Mouse (Mus musculus) thymus, postnatal 10 days (tissue): ENCODE measurements around the gene Nudcd3.

Source experiments
- DNase-seq, 2 experiments: peaks; one replicate each; pipeline ENCODE4 v3.0.0; 2021; ENCODE audit warnings: low spot score in 2 of 2

The Nudcd3 gene

DNA sequence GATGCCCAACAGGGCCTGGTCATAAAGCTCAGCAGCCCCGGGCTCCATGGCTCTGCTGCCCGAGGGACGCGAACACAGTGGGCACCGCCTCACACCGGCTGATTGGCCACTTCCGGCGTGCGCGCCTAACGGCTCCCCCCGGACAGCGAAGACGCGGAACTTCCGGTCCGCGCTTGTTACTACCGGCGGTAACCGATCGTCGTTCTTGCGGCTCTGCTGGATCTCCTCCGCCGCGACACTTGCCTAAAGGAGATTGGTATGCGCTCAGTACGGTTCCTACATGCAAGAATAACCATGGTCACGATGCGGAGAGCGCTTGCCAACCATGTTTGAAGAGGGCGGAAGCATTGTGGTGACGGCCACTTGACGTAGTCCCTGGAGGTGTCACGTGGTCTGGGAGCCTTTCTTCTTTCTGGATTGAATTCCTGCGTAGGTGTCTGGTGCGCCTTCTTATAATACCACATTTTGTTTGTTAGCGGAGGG lies at the start of gene Nudcd3:
Nudcd3 (minus strand) TSS at position 329 of the 483 bp plus-strand sequence.
- DNase-seq: peak; percentile 77 to 78

DNA sequence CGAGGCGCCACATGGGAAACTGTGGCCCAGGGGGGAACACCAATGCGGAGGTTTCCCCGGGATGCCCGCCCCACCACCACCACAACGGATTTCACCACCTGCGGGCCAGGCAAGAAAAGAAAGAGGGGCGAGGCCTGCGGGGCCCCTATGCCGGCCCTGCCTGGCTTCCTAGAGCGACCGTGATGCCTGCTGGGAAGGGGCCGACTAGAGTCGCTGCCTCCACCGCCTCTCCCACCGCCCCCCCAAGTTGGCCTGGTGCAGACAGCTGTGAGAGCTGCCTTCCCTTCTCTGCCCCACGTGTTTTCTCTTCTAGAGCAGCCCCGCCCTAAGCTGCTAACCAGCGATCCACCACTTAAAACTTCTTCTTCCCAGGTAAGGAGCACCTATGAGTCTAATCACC lies 44.5 kb upstream of the Nudcd3 start:
- no peak for DNase-seq

DNA sequence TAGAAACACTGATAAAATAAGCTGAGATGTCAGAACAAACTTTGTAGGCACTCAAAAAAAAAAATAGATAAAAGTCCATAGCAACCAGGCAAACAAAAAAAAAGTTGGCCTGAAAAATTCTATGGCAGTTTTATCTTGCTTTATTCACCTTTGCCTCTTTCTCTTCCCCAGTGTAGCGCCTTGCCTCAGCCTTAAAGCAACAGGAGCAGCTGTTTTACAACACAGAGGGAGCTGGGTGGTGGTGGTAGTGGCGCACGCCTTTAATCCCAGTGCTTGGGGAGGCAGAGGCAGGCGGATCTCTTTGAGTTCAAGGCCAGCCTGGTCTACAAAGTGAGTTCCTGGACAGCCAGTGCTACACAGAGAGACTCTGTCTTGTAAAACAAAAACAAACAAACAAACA lies 32.8 kb upstream of the Nudcd3 start:
- no peak for DNase-seq

DNA sequence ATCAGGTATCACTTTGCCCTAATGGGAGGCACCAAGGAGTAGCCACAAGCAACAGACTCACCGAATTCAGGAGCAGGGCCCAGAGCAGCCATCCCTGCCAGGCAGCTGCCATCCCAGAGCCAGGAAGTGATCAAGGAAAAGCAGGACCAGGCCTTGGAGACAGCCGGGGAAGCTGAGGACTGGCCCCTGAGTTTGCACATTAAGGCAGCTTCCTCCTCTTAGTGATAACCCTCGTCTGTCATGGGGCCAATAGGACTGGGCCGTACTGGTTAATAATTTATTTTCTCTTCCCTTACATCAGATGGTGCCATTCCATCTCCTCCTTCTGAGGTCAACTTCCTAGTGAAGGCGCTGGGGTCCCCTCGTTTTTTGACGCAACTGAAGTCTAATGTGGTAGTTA lies 29.8 kb upstream of the Nudcd3 start, which contains the start of gene Npc1l1:
Npc1l1 (minus strand) TSS at position 132 of the 400 bp plus-strand sequence.
- DNase-seq: no peak

DNA sequence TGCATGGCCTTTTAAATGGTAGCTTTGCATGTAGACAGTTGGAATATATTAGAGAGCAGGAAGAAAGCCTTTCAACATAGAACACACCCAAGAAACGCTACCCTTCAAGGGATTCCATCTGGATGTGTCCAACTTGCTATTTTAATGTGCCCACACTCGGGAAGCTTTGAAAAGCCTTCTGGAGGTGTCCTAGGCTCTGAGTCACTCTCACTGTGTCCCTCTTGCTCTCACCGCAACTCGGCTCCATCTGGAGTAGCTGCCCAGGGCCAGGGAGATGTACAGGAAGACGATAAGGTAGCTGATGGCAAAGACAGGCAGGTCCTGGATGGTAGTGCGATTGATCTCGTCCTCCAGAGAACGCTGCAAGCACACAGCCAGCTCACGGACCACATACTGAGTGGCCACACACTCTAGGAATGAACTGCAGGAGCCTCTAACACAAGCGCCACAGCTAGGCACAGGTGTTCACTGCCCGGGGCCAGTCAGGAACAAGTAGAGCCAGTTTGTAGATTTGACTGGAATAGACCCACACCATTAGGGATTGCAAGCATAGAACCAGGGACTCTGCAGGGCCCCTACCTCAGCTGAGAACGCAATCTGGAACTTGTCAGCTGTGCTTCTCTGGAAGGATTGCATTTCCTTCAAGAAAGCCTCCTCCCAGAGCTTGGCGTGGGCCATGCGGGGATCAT lies 24.5 kb upstream of the Nudcd3 start:
- no peak for DNase-seq

DNA sequence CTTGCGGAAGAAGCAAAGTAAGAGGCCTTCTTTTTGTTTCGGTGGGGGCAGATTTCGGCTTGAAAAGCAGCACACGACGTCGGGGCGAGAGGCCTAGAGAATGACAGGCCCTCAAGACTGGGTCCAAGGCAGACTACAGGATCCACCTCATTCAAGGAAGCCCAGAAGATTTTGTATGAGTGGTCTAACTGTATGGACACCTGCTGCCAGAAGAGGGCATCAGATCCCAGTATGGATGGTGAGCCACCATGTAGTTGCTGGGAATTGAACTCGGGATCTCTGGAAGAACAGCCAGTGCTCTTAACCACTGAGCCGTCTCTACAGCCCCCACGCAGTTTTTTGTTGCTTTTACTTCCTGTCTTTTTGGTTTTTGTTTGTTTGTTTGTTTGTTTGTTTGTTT lies 22.0 kb upstream of the Nudcd3 start:
- DNase-seq: no peak

DNA sequence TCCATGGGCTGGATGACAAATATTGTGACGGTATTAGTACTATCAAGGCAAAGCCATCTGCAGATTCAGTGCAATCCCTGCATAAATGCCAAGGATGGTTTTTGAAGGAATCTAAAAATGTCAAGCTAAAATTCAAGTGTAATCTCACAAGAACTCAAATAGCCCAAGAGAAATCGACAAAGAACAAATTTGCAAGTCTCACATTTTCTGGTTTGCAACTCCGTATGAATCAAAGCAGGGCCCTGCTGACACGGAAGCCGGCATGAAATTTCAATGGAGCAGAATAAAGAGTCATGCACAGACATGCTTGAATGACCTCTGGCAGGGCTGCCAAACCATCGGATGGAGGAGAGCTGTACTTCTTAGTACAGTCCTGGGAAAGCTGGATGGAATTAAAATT lies 19.8 kb upstream of the Nudcd3 start:
- DNase-seq: no peak

DNA sequence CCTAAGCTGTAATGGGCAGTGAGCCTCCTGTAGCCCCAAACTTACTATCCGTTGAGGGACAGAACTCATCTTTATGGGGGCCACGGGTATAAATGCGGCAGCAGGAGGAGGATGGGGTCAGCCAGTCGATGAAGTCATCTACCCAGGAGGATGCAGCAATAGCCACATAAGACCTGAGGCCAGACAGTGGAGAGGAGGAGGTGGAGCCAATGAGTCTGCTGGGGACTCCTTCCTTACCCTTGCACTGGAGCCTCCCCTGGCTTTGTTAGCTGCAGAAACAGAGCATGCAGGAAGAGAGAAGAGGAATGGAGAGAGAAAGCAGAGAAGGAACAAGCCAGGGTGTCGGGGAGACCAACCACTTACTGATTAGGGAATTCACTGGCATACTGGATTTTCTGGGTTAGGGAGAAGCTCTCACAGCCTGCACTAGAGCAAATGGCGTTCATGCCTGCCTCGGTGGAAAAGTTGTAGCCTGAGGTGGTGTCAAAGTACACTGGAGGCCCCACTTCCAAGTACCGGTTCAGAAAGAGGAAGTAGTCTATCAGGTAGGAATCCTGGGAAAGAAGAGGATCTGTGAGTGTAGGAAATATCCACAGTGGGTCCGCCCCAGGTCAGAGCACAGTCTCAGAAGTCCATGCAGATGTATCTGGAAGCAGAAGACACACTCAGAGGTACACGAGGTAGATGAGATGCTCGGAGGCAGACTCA lies 18.1 kb upstream of the Nudcd3 start:
- DNase-seq: no peak

DNA sequence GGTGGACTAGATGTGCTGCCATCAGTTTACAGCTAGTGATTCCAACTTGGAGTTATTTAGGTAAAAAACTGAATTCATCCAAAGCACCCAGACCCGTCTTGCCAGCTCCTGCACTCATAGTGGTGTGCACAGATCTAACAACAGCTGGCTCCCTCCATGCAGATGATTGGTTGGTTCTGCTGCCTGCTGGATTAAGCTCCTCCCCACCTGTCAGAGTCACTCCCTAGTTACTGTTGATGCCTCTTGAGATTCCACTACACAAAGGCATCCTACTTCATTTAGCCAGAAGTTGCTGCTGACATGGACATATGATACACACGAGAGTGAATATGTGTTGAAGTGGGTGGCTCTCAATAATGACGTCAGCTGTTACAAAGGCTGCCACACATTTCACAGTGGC lies 16.6 kb upstream of the Nudcd3 start:
- DNase-seq: no peak

DNA sequence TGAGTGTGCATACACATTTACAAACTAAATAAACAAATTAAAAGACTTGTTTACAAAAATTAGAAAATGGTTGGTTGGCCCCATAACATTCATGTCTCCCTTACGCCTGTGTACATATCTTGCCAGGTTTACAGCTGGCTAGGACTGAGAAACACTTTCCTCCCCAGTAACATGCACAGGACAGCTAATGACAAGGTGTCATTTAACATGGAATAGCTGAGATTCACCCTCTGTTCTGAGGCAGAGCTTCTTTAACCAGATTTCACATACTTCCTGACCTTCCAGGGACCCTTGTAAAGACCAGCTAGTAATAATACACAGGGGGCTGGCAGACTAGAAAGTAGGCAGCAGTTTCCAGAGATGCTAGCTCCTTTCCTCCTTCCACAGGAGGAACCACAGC lies 7.9 kb upstream of the Nudcd3 start:
- no peak for DNase-seq

DNA sequence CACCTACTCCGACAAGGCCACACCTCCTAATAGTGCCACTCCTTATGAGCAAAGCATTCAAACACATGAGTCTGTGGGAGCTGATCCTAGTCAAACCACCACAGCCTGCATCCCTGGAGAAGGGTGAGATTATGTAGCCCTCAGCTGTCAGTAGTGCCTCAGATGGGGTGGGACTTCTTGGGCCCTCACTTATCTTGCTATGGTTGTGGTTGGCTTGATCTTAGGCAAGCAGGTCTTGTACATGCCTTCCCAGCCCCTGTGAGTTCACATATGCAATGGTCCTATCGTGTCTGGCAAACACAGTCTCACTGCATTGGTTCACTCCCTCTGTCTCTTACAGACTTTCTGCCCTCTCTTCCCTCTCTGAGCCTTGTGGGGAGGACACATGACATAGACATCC lies 6.9 kb upstream of the Nudcd3 start:
- no peak for DNase-seq

DNA sequence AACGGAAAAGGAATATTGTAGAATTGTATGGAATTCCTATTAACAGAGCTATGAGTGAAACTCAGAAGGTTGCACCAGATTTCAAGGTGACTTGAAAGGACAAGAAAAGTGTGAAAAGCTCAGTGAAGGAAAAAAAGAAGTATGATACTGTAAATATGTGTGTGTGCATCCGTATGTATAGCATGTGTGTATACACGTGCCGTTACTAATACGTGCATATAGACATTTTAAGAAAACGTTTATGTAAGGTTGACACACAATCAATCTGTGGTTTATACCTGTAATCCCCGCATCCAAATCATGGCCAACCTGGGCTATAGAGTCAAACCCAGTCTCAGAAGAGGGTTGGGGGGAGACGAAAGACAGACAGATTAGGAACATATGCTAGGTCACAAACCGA lies 355 bp upstream of the Nudcd3 start:
- no peak for DNase-seq

DNA sequence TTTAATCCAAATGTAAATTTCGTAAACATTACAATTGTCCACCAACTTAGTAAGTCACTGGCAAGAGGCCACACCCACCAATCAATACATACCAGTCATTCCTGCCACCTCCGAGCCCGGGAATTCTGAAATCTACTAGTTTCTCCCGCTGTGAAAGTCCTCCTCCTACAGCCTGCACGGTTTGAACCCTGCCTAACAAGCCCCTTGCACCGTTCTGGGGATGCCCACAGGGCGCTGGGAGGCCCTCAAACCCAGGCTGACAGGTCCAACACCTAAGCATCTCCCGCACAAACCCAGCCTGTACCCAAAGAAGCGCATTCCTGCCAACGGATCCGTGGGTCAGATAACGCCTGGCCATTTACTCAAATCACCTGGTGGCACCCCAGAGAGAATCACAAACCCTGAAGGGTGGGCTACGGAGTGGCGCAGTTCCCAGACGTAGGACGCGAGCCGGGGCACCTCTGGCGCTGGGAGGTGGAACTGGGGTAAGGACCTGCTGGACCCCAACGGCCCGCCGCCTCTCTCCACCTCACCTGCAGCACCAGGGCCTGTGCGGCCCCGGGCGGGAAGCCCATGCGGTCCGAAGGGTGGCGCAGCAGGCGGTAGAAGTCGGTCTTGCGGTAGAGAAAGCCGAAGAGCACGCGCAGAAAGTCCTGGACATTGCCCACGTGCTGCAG lies 667 bp downstream of the Nudcd3 start, which contains the start of gene A730071L15Rik:
A730071L15Rik (plus strand) TSS at position 620 of the 677 bp plus-strand sequence.
- peak in 1 of 2 experiments; percentile 27 for DNase-seq

DNA sequence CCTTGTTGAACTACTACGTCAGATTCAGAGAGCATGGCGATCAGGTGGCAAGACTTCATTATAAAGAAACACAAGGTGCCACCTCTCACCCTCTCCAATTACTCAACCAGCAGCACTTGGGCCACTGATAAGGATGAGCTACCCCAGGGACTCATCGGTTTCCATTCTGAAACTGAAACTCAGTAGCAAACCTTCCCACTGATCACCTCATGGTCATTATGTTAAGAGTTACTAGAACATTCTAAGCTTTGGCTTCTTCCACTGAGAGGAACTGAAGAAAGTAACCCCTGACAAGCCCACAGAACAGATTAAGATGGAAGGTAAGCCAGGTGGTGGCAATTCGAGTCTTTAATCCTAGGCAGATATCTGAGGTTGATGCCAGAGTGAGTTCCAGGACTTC lies 1.8 kb downstream of the Nudcd3 start:
- no peak for DNase-seq

DNA sequence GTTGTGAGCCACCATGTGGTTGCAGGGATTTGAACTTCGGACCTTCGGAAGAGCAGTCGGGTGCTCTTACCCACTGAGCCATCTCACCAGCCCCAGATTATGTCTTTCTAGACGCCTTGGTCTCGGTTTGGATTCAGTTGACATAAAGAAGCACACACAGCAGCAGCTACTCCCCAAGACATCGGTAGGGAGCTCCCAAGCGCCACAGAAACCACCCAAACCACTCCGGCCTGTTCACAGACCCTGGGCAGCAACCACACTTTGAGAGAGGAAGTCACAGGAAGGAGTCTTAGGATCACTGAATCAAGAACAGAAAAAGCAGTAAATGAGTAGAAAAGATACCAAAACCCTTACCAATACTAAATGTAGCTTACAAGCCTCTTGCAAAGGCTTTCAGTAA lies 3.4 kb downstream of the Nudcd3 start:
- DNase-seq: no peak

DNA sequence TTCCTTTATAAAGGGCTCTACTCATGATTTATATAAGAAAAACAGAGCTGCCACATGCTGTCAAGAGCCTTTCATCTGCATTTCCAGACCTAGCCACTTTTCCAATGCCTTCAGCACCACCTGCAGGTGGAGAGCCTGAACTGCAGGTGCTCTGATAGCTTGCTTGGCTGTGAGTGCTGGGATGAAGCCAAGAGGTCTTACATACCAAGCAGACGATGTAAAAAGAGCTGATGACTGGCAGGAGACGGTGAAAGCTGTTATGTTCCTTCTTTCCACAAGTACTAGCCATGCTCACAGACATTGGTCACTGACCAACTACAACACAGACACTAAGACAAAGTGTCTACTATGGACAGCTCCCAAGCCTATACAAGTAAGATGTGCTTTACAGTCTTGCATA lies 12.3 kb downstream of the Nudcd3 start:
- peak; percentile 74 to 91 for DNase-seq

DNA sequence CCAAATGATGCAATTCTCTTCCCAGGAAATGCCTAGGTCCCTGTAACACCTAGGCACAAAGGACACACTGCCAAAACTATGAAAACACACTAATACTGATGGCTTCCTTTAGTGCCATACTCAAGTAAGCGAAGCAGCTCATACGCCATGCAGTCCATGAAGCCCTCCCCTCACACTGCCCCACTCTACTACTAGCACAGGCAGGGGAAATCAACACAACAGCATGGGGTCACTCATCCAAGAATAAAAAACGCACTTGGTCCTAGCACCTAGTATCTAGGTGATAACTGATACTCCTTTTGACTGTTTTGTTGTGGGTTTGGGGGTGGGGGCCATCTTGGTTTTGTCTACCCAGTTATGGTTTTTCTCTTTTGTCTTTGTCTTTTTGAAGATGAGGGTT lies 12.8 kb downstream of the Nudcd3 start:
- DNase-seq: no peak

DNA sequence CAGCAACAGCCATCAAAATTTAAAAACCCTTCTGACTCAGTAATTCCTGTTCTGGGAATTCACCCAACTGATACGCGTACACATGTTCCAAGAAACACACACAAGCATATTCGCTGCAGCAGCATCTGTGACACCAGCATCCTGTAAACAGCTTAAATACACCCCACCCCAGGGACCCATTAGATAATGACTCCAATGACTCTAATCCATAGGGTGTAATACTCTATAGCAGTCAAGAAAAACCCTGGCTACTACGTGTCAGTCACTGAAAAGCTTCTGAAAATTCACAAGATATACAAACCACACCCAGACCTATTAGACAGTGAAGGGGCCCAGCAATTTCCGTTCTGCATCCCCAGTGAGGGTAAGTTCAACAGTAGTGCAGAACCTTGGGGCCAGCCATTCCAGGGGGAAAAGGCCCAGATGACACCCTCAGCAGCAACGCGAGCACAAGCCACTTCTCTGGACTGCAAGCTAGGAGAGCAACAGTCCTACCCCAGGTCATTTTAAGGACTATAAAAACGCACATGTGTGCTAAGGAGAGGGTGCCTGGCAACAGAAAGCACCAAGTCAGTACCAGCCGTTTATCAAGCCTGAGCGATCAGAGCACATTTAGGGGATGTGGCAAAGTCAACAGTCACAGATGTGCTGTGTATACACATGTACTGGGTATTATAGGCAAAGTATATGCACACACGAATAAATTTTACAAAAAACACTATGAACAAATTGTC lies 15.8 kb downstream of the Nudcd3 start:
- peak; percentile 44 to 47 for DNase-seq

DNA sequence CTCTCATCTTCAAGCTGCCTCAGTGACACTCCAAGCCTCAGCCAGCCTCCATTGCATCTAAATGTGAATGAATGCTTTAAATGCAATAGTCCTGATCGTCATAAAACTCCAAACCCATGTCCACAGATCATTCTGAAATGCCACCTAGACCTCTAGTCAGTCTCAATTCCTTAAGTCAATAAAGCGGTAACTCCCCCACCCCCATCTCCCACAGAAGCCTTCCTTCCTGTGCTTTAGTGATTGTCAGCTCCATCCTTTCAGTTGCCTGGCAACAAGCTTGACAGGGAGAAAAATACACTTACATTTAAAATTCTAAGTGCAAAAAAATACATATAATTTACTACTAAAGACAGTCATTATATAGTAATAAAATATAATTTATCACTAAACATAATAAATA lies 17.0 kb downstream of the Nudcd3 start:
- DNase-seq: no peak

DNA sequence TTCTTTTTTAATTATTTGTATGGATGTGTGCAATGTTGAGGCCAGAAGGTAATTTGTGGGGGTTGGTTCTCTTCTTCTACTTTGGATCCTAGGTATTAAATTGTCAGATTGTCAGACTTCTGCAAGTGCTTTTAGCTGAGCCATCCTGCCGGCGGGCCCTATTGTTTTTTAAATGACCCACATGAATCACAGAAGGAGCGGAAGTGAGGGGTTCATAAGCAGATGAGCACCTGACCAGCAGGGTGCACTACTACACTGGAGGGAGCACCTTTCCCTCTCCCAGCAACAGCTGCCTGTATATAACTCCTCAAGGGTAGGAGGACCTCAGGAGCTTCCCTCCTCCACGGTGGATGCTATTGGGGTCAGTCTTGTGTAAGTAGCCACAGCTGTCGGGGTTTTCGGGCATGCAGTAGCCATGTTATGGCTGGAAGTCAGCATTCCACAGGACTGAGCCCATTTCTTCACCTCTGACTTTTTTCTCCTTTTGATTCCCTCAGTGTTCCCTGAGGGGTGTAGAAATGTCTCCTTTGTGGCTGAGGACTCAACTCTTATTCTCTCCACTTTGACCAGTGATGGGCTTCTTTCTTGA lies 19.3 kb downstream of the Nudcd3 start:
- peak; percentile 44 to 55 for DNase-seq

DNA sequence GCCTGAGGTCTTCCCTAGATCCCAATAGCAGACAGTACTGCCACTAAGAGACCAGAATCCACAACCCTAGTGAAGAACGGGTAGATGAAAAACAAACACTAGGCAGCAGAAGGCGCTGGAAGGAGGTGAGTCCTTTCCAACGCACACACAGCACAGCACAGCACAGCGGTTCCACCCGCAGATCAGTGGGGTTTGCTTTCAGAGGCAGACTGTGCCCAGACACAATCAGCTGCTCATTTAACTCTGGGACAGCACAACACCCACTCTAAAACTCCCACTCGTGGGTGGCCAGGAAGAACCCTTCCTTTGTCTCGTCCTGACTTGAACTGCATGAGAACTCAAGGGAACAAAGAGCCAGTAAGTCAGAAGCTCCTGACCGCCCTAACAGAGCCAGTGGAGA lies 21.0 kb downstream of the Nudcd3 start:
- peak; percentile 26 to 48 for DNase-seq
